Mouse (Mus musculus) cerebral cortex, adult 2 months (tissue): ENCODE data around the gene Icam2.

Experiments used
- WGBS: fragments of 180-500 bp; shearing (Covaris S2); methylation state at CpG from one replicate; pipeline ENCODE4 v1.1.7; 2018; 5-methylcytosine and 5-hydroxymethylcytosine counted together

Gene Icam2

GRCm38 (mm10) chr11:106391546-106392188, 3.8 kb upstream of the Icam2 start:
- 29% methylated on average over 6 of the region's 6 CpGs for WGBS

GRCm38 (mm10) chr11:106390757-106391156, 2.9 kb upstream of the Icam2 start:
- whole genome bisulfite sequencing = 69% methylated on average over 3 of the region's 3 CpGs

- WGBS = 43% methylated on average over 3 of the region's 3 CpGs
Observed at GRCm38 (mm10) chr11:106389611-106390010, 1.7 kb upstream of the Icam2 start.

- 76% methylated on average over 6 of the region's 6 CpGs for WGBS
Observed at GRCm38 (mm10) chr11:106387020-106387419, 855 bp downstream of the Icam2 start.

GRCm38 (mm10) chr11:106386409-106386808, 1.5 kb downstream of the Icam2 start:
- WGBS = 83% methylated on average over 3 of the region's 3 CpGs

- WGBS = 86% methylated on average over 6 of the region's 6 CpGs
Observed at GRCm38 (mm10) chr11:106383051-106383790, 4.7 kb downstream of the Icam2 start.

GRCm38 (mm10) chr11:106382424-106382823, 5.5 kb downstream of the Icam2 start:
- WGBS = 76% methylated on average over 5 of the region's 5 CpGs

GRCm38 (mm10) chr11:106381883-106382282, 6.0 kb downstream of the Icam2 start:
- WGBS = 76% methylated on average over 7 of the region's 7 CpGs

GRCm38 (mm10) chr11:106381011-106381410, 6.9 kb downstream of the Icam2 start:
- WGBS = 78% methylated on average over 11 of the region's 11 CpGs

- WGBS = 78% methylated on average over 5 of the region's 5 CpGs
Observed at GRCm38 (mm10) chr11:106374979-106375378, 12.9 kb downstream of the Icam2 start.

GRCm38 (mm10) chr11:106374559-106374958, 13.3 kb downstream of the Icam2 start:
- 64% methylated on average over 9 of the region's 9 CpGs for WGBS

- WGBS = 77% methylated on average over 11 of the region's 11 CpGs
Observed at GRCm38 (mm10) chr11:106373998-106374397, 13.9 kb downstream of the Icam2 start.

- WGBS = 8% methylated on average over 3 of the region's 3 CpGs
Observed at GRCm38 (mm10) chr11:106366316-106366715, 21.6 kb downstream of the Icam2 start.

- 68% methylated on average over 10 of the region's 10 CpGs for WGBS
Observed at GRCm38 (mm10) chr11:106365366-106365765, 22.5 kb downstream of the Icam2 start, which contains the start of gene Prr29. Gene Prr29, plus strand, starts transcription at chr11:106365472.

- 21% methylated on average over 11 of the region's 11 CpGs for WGBS
Observed at GRCm38 (mm10) chr11:106364712-106365111, 23.2 kb downstream of the Icam2 start.

- WGBS = 43% methylated on average over 5 of the region's 5 CpGs
Observed at GRCm38 (mm10) chr11:106359350-106359749, 28.5 kb downstream of the Icam2 start.

- 70% methylated on average over 19 of the region's 19 CpGs for WGBS
Observed at GRCm38 (mm10) chr11:106355382-106356128, 32.3 kb downstream of the Icam2 start.

- 41% methylated on average over 1 of the region's 1 CpGs for WGBS
Observed at GRCm38 (mm10) chr11:106354181-106354580, 33.7 kb downstream of the Icam2 start.

GRCm38 (mm10) chr11:106353188-106353587, 34.7 kb downstream of the Icam2 start, which contains the start of gene Scn4a:
Gene Scn4a, minus strand, starts transcription at chr11:106353288.
- WGBS = 89% methylated on average over 12 of the region's 12 CpGs

- WGBS = 78% methylated on average over 4 of the region's 4 CpGs
Observed at GRCm38 (mm10) chr11:106351941-106352340, 35.9 kb downstream of the Icam2 start.

GRCm38 (mm10) chr11:106351253-106351652, 36.6 kb downstream of the Icam2 start:
- 75% methylated on average over 3 of the region's 3 CpGs for WGBS

- 87% methylated on average over 5 of the region's 5 CpGs for WGBS
Observed at GRCm38 (mm10) chr11:106350853-106351252, 37.0 kb downstream of the Icam2 start.
